ENCODE assay signal across 9 mouse cellular contexts in genomic region chr6:77475354-77475753, GRCm38 (mm10).
DNase-seq lines count a peak whose midpoint lies in the region; TF ChIP-seq lines count a peak whose summit lies in the region.
"Had no signal": no experiment of that assay in that cellular context is flagged by ENCODE, and none has a peak within 500 bp of the region (broad histone marks: within the 10 kb centered on the region; RNA-seq: fewer than 3 reads in every experiment).

No protein-coding gene starts in this region.

- DNase-seq in kidney, adult 8-10 months: peak; percentile 20 to 64
- DNase-seq in kidney, postnatal 4 days: no peak
- peak; percentile 88 for DNase-seq in brain, embryonic 14.5 days (ENCODE audit: low read depth)
- peak; percentile 25 to 33 for DNase-seq in frontal cortex, postnatal 14 days (ENCODE audit: low spot score in 2 of 2)
- DNase-seq in kidney, postnatal 14 days: peak; percentile 6
- peak; percentile 4 to 27 for DNase-seq in lung, postnatal 4 days
- DNase-seq in liver: no peak
- DNase-seq in embryo, embryonic 9.5 days (ENCODE audit: extremely low spot score): no peak
- DNase-seq: liver, embryonic 13.5 days had no signal

- no peak for TF ChIP-seq POLR2A in brain, embryonic 14.5 days (IDR thresholded peaks at IDR 0.05; ENCODE audit: borderline replicate concordance, extremely low read depth, insufficient read depth, insufficient read length, poor library complexity, severe bottlenecking)

- TF ChIP-seq CTCF in brain, embryonic 14.5 days (IDR thresholded peaks at IDR 0.05; ENCODE audit: borderline replicate concordance, extremely low read depth, insufficient read depth, insufficient read length): no peak

Comparison
In these comparisons a context has a peak if more than half of its experiments do, and no peak if none do; other contexts are left out.
1. DNase-seq: peak in kidney, adult 8-10 months (2 of 2), brain, embryonic 14.5 days (single experiment), frontal cortex, postnatal 14 days (2 of 2), kidney, postnatal 14 days (single experiment) and lung, postnatal 4 days (2 of 2); none in kidney, postnatal 4 days (0 of 2), liver (single experiment) and embryo, embryonic 9.5 days (single experiment).